Mouse (Mus musculus) 416B (cell line): ENCODE measurements around the gene Pdcd2l.
A peak's percentile ranks its signal among the peaks of the same experiment; 100 is the strongest.

Source experiments
- DNase-seq: peaks from one replicate; pipeline ENCODE4 v3.0.0; 2011; ENCODE audit warnings: low read depth

Pdcd2l gene

GRCm38 (mm10) chr7:34196132-34197128 is at the start of gene Pdcd2l:
Gene Pdcd2l, minus strand, starts transcription at chr7:34196661.
- DNase-seq: peak; percentile 91

- no peak for DNase-seq
These were observed 45.7 kb upstream of the Pdcd2l start for GRCm38 (mm10) chr7:34242176-34242575.

GRCm38 (mm10) chr7:34238086-34238485 is 41.6 kb upstream of the Pdcd2l start:
- DNase-seq: no peak

GRCm38 (mm10) chr7:34235602-34236001 is 39.1 kb upstream of the Pdcd2l start:
- no peak for DNase-seq

GRCm38 (mm10) chr7:34234610-34235561 is 38.4 kb upstream of the Pdcd2l start:
- peak; percentile 70 for DNase-seq

GRCm38 (mm10) chr7:34233909-34234609 is 37.6 kb upstream of the Pdcd2l start:
- DNase-seq: peak; percentile 100

- DNase-seq: no peak
These were observed 36.6 kb upstream of the Pdcd2l start for GRCm38 (mm10) chr7:34232785-34233725.

- peak; percentile 96 for DNase-seq
These were observed 33.7 kb upstream of the Pdcd2l start, which contains the start of gene Gpi1 for GRCm38 (mm10) chr7:34230116-34230515. Gene Gpi1, minus strand, starts transcription at chr7:34230336.

GRCm38 (mm10) chr7:34229691-34230111 is 33.2 kb upstream of the Pdcd2l start:
- peak; percentile 47 for DNase-seq

- no peak for DNase-seq
These were observed 32.7 kb upstream of the Pdcd2l start for GRCm38 (mm10) chr7:34229153-34229552.

GRCm38 (mm10) chr7:34228641-34229040 is 32.2 kb upstream of the Pdcd2l start:
- DNase-seq: peak; percentile 59

GRCm38 (mm10) chr7:34226846-34227245 is 30.4 kb upstream of the Pdcd2l start:
- DNase-seq: no peak

GRCm38 (mm10) chr7:34226086-34226485 is 29.6 kb upstream of the Pdcd2l start:
- no peak for DNase-seq

- DNase-seq: no peak
These were observed 27.8 kb upstream of the Pdcd2l start for GRCm38 (mm10) chr7:34224308-34224707.

GRCm38 (mm10) chr7:34222340-34222739 is 25.9 kb upstream of the Pdcd2l start:
- DNase-seq: no peak

- peak; percentile 59 for DNase-seq
These were observed 25.3 kb upstream of the Pdcd2l start for GRCm38 (mm10) chr7:34221594-34222250.

- no peak for DNase-seq
These were observed 22.0 kb upstream of the Pdcd2l start for GRCm38 (mm10) chr7:34218496-34218895.

GRCm38 (mm10) chr7:34216474-34216873 is 20.0 kb upstream of the Pdcd2l start:
- DNase-seq: no peak

- DNase-seq: no peak
These were observed 19.0 kb upstream of the Pdcd2l start for GRCm38 (mm10) chr7:34215481-34215880.

GRCm38 (mm10) chr7:34214644-34215043 is 18.2 kb upstream of the Pdcd2l start:
- DNase-seq: peak; percentile 99
